ENCODE assay signal across 24 mouse cellular contexts in the genomic region with DNA sequence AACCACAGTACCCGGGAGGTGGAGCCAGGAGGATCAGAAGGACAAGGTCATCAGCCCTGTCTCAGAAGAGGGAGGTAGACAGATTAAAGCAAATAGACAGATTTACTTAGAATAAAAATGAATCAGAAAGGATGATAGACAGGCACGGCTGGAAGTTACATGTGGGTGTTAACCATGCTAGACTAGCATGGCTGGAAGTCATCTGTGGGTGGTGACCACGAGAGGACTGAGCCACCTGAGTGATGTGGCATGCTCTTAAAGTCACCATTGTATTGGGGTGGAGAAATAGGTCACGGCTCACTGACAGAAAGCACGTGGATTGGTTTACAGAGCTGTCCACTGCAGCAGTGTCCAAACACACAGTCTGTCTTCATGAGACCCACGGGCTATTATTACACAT. TPM values are rescaled to one million over a fixed set of nuclear protein-coding genes. Genes with fewer than 3 reads are reported as not detected.
DNase-seq lines count a peak whose midpoint lies in the region; ATAC-seq and TF ChIP-seq lines count a peak whose summit lies in the region.
"Had no signal": no experiment of that assay in that cellular context is flagged by ENCODE, and none has a peak within 500 bp of the region (broad histone marks: within the 10 kb centered on the region; RNA-seq: fewer than 3 reads in every experiment).

No protein-coding gene starts in this region.

- no peak for TF ChIP-seq CTCF in liver, adult 2 months (IDR thresholded peaks at IDR 0.05; ENCODE audit: low read depth, low read length)
- TF ChIP-seq CTCF in C2C12 (IDR thresholded peaks at IDR 0.05; ENCODE audit: control insufficient read depth, insufficient read depth, insufficient read length): no peak

- H3K36me3 ChIP-seq in heart, embryonic 10.5 days: no peaks in the 10 kb centered on the region
- H3K36me3 ChIP-seq in liver, adult 2 months (ENCODE audit: control insufficient read depth, insufficient read depth, low read length): no peaks in the 10 kb centered on the region
- H3K36me3 ChIP-seq in liver, embryonic 12.5 days: no peaks in the 10 kb centered on the region
- no peaks in the 10 kb centered on the region for H3K36me3 ChIP-seq in C2C12 (ENCODE audit: control insufficient read depth, insufficient read depth)
- H3K36me3 ChIP-seq in midbrain, embryonic 16.5 days (ENCODE audit: control insufficient read depth, insufficient read depth, low read length): no peaks in the 10 kb centered on the region
- H3K36me3 ChIP-seq: embryonic facial prominence, embryonic 13.5 days; embryonic facial prominence, embryonic 15.5 days; forebrain, embryonic 10.5 days; forebrain, embryonic 12.5 days had no signal

- WGBS in heart, embryonic 10.5 days: 81% methylated on average over 6 of the region's 6 CpGs
- WGBS in liver, adult 2 months: 46% methylated on average over 6 of the region's 6 CpGs
- 61% methylated on average over 6 of the region's 6 CpGs for WGBS in liver, embryonic 12.5 days (ENCODE audit: insufficient replicate concordance)
- 85% methylated on average over 6 of the region's 6 CpGs for WGBS in midbrain, embryonic 16.5 days

- no peaks in the 10 kb centered on the region for H3K27me3 ChIP-seq in heart, embryonic 10.5 days (ENCODE audit: insufficient read depth, poor library complexity, severe bottlenecking)
- H3K27me3 ChIP-seq in liver, adult 2 months (ENCODE audit: control insufficient read depth, insufficient read depth, low read length): no peaks in the 10 kb centered on the region
- no peaks in the 10 kb centered on the region for H3K27me3 ChIP-seq in liver, embryonic 12.5 days (replicated peaks)
- no peaks in the 10 kb centered on the region for H3K27me3 ChIP-seq in C2C12 (ENCODE audit: control insufficient read depth, insufficient read depth, insufficient read length)
- no peaks in the 10 kb centered on the region for H3K27me3 ChIP-seq in midbrain, embryonic 16.5 days (ENCODE audit: control insufficient read depth, insufficient read depth, low read depth, low read length)
- H3K27me3 ChIP-seq: embryonic facial prominence, embryonic 13.5 days; embryonic facial prominence, embryonic 15.5 days; forebrain, embryonic 12.5 days had no signal

- H3K9me3 ChIP-seq in heart, embryonic 10.5 days: no peaks in the 10 kb centered on the region
- no peaks in the 10 kb centered on the region for H3K9me3 ChIP-seq in liver, embryonic 12.5 days (replicated peaks)
- no peaks in the 10 kb centered on the region for H3K9me3 ChIP-seq in midbrain, embryonic 16.5 days (replicated peaks; ENCODE audit: control insufficient read depth, low read length, poor library complexity, severe bottlenecking)
- H3K9me3 ChIP-seq: embryonic facial prominence, embryonic 13.5 days; embryonic facial prominence, embryonic 15.5 days; forebrain, embryonic 10.5 days; forebrain, embryonic 12.5 days had no signal

- ATAC-seq in liver, embryonic 12.5 days: no peak
- ATAC-seq in midbrain, embryonic 16.5 days: no peak
- ATAC-seq: forebrain, embryonic 14.5 days had no signal

- no peak for TF ChIP-seq POLR2A in liver, adult 2 months (IDR thresholded peaks at IDR 0.05; ENCODE audit: extremely low read depth, insufficient read depth, low read length)

- no peaks in the 10 kb centered on the region for H3K79me2 ChIP-seq in liver, adult 2 months (ENCODE audit: control insufficient read depth, insufficient read depth, low read length)
- peaks cover 65% of the 10 kb centered on the region for H3K79me2 ChIP-seq in C2C12 (ENCODE audit: control insufficient read depth, insufficient read depth)

- H3K9ac ChIP-seq in liver, adult 2 months (ENCODE audit: low read depth, low read length): no peak overlapping the region
- H3K9ac ChIP-seq in liver, embryonic 12.5 days: no peak overlapping the region
- H3K9ac ChIP-seq in midbrain, embryonic 16.5 days (ENCODE audit: low read depth, low read length): no peak overlapping the region
- H3K9ac ChIP-seq: embryonic facial prominence, embryonic 13.5 days; embryonic facial prominence, embryonic 15.5 days; forebrain, embryonic 12.5 days had no signal

- peaks cover 11% of the 10 kb centered on the region for H3K4me1 ChIP-seq in heart, embryonic 10.5 days
- no peaks in the 10 kb centered on the region for H3K4me1 ChIP-seq in liver, adult 2 months (ENCODE audit: control insufficient read depth, insufficient read depth, low read length)
- H3K4me1 ChIP-seq in liver, embryonic 12.5 days: no peaks in the 10 kb centered on the region
- no peaks in the 10 kb centered on the region; the same call in 1 of the 2 replicates for H3K4me1 ChIP-seq in midbrain, embryonic 16.5 days (ENCODE audit: control insufficient read depth, insufficient read depth, low read length)

- H3K27ac ChIP-seq in heart, embryonic 10.5 days: no peak overlapping the region
- H3K27ac ChIP-seq in liver, adult 2 months (replicated peaks; ENCODE audit: insufficient read depth, low read depth, low read length): no peak overlapping the region
- H3K27ac ChIP-seq in liver, embryonic 12.5 days: no peak overlapping the region
- no peak overlapping the region for H3K27ac ChIP-seq in midbrain, embryonic 16.5 days (ENCODE audit: low read length)
- H3K27ac ChIP-seq: embryonic facial prominence, embryonic 13.5 days; embryonic facial prominence, embryonic 15.5 days; forebrain, embryonic 10.5 days; forebrain, embryonic 12.5 days had no signal

- DNase-seq in heart, adult 11 months: peak; percentile 80
- no peak for DNase-seq in heart, embryonic 10.5 days (ENCODE audit: low spot score)
- peak; percentile 44 for DNase-seq in liver, adult 2 months (ENCODE audit: extremely low read depth, low read depth, low spot score)
- peak; percentile 28 to 34 for DNase-seq in natural killer cell, adult 2 months (ENCODE audit: low spot score in 2 of 2)
- DNase-seq: adrenal gland, adult 2 months; adrenal gland, postnatal 10 days; adrenal gland, postnatal 25 days; B cell, adult 2 months; cerebellum, adult 11 months; cerebellum, adult 18-20 months; cerebellum, adult 8-10 months; cerebellum, adult 9-11 months; cerebellum, postnatal 14 days; cerebellum, postnatal 36 days; embryo, embryonic 11 days had no signal

- H3ac ChIP-seq in C2C12 (ENCODE audit: control insufficient read depth, insufficient read length, low read depth): no peak overlapping the region

- peaks cover 3% of the 10 kb centered on the region for H3K79me3 ChIP-seq in C2C12 (ENCODE audit: low read depth)

- no peak overlapping the region for H3K4me3 ChIP-seq in heart, embryonic 10.5 days
- no peak overlapping the region for H3K4me3 ChIP-seq in liver, adult 2 months (ENCODE audit: insufficient read depth, low read depth, low read length)
- H3K4me3 ChIP-seq in liver, embryonic 12.5 days: no peak overlapping the region
- H3K4me3 ChIP-seq in C2C12 (ENCODE audit: insufficient read depth, poor library complexity, severe bottlenecking): no peak overlapping the region
- H3K4me3 ChIP-seq in midbrain, embryonic 16.5 days (ENCODE audit: low read depth, low read length): no peak overlapping the region
- H3K4me3 ChIP-seq: embryonic facial prominence, embryonic 13.5 days; embryonic facial prominence, embryonic 15.5 days; erythroblast, embryonic 14.5 days; forebrain, embryonic 10.5 days; forebrain, embryonic 12.5 days had no signal

- H3K4me2 ChIP-seq in liver, embryonic 12.5 days: no peak overlapping the region
- no peak overlapping the region for H3K4me2 ChIP-seq in midbrain, embryonic 16.5 days (ENCODE audit: low read length)
- H3K4me2 ChIP-seq: embryonic facial prominence, embryonic 13.5 days; embryonic facial prominence, embryonic 15.5 days; forebrain, embryonic 12.5 days had no signal

TF ChIP-seq in C2C12, 6 proteins besides CTCF, POLR2A, EP300 and RAD21:
- TF ChIP-seq MYOG (IDR thresholded peaks at IDR 0.05; ENCODE audit: control insufficient read depth, extremely low read depth, insufficient read length) (no peak), MYOD1 (IDR thresholded peaks at IDR 0.05; ENCODE audit: control insufficient read depth, insufficient read length, low read depth) (peak; percentile 80)

RNA-seq across cellular contexts. Expression of a gene that starts 36.2 kb away (rescaled TPM):
- 20.2 and 38.4 TPM in 2 replicates for polyA plus RNA-seq in heart, embryonic 10.5 days (2016; fragmentation: Nextera tagmentation; extraction: Ambion mirVana)
- 176 and 192 TPM in 2 replicates for total RNA-seq in liver, adult 2 months (2014; rRNA removed)
- polyA plus RNA-seq in liver, adult 2 months (2012; rRNA removed): 16.1 and 19.5 TPM in 2 replicates
- 1.0 and 1.1 TPM in 2 replicates for polyA plus RNA-seq in liver, embryonic 12.5 days (2016; fragmentation: Nextera tagmentation; extraction: Ambion mirVana)
- polyA plus RNA-seq in C2C12 (2012; fragmentation: generic; extraction: Trizol): 32.8 TPM
- 16.1 and 18.4 TPM in 2 replicates for polyA plus RNA-seq in midbrain, embryonic 16.5 days (2015; fragmentation: Nextera tagmentation; extraction: Ambion mirVana)
- polyA plus RNA-seq: erythroblast, embryonic 14.5 days had no signal
